Mouse (Mus musculus) cerebellum, adult 11-12 months (tissue): ENCODE measurements around the gene Chsy1.
A peak's percentile ranks its signal among the peaks of the same experiment; 100 is the strongest.

ENCODE experiments used
- DNase-seq: peaks from one replicate; pipeline ENCODE4 v3.0.0; 2022

Chsy1 gene

GRCm38 (mm10) chr7:66218193-66219014 lies 109.1 kb downstream of the Chsy1 start:
- peak; percentile 43 for DNase-seq

- no peak for DNase-seq
These were observed 109.9 kb downstream of the Chsy1 start for GRCm38 (mm10) chr7:66219028-66219793.

GRCm38 (mm10) chr7:66219794-66220227 lies 110.5 kb downstream of the Chsy1 start:
- DNase-seq: no peak

- no peak for DNase-seq
These were observed 113.3 kb downstream of the Chsy1 start for GRCm38 (mm10) chr7:66222621-66223091.
